Mouse (Mus musculus) kidney, adult 8-10 months (tissue): ENCODE measurements around the gene Kcne1.

Experiments
- DNase-seq, 2 experiments: peaks; one replicate each; pipeline ENCODE4 v3.0.0; 2022

The Kcne1 gene

GRCm38 (mm10) chr16:92359229-92359628 is at the start of gene Kcne1:
TSS of gene Kcne1 (minus strand) at chr16:92359468.
- DNase-seq = no peak

- DNase-seq = peak; percentile 71 to 84
Observed at GRCm38 (mm10) chr16:92407883-92408282, 48.6 kb upstream of the Kcne1 start.

DNA sequence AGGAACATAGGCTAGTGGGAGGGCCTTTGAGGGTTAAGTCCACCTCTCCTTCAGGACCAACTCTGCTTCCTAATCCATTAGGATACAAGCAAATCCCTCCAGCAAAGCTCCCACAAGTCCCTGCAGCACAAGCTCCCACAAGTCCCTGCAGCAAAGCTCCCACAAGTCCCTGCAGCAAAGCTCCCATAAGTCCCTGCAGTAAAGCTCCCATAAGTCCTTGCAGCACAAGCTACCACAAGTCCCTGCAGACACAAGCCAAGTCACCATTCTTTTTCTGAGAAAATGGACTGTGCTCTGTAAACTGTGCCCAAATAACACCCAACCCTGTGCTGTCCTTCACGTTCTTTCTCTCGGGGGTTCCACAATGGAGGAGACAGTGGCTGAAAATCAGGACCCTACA is 44.9 kb upstream of the Kcne1 start:
- DNase-seq = no peak

DNA sequence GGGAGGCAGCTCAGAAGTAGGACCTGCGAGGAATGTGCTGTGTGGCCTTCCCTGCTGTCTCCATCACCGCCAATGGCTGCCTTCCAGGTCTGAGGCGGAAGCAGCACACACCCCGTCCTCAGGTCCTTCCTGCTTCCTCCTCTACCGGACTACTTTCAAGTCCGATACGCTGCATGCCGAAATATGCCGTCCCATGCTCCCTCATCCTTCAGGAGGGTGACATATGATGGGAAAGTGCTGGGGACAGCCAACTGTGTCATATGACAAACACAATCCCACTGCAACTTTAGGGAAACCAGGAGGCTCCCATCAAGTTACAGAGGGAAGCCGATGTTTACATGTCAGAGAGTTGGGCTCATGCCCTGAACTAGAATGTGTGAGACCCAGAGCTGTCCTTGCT is 43.8 kb upstream of the Kcne1 start:
- DNase-seq = no peak

DNA sequence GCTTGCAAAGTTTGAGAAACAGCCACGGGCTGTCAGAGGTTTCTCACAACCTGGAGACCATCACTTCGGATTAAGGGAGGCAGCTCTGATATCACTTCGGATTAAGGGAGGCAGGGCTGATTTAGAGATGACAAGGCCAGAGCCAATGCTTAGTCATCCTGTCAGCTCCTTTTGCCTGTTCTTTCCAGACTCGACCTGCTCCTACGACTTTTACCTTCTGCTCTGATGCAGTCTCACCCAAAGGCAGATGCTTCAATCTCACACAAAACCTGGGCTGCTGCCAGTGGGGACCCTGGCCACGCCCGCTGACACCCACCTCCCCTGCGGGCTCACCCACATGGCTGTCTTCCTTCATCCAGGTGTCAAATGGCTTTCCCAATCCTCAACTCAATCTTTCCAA is 42.9 kb upstream of the Kcne1 start:
- DNase-seq = no peak

- no peak for DNase-seq
Observed at GRCm38 (mm10) chr16:92401206-92401605, 41.9 kb upstream of the Kcne1 start.

DNA sequence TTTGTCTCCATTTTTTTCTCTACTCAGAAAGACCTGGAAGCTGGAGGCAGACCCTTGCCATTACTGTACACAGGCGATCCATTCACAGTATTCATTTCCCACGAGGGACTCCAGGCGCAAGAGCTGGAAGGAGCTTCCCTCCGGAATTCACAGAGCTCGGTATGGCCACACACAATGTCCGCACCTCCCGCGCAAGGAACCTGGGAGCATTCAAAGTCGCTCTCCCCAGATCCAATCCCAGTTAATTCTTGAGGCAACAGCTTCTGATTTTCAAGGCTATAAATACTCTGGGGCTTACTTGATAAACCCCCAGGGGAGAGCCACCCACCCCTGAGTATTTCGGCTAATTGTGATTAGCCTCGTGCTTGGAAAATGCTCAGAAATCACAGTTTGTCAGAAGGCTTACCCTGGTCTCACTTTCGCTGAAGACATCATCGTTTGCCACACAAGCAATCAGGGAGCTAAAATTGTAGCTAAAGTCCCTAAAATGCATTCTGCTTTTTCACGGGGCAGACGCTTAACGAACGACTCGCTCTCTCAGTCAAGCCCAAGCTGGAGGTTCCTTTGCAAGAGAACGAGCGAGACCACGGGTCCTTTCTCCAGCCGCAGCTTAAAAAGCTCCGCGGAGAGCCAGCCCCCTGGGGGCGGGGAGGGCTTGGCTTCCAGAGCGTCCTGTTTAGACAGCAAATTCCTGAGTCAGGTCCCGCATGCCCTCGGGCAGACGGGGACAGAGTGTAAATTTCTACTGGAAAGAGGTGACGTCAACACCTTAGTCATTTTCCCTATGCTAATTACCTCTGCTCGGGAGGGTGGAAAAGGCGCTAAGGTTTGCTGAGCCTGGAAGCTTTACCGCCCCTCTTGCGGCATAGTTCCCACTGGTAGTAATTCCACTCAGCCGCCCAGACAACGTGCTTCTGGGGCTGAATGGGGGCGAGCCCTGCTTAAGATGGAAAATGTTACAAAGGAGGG is 40.5 kb upstream of the Kcne1 start:
- peak; percentile 96 for DNase-seq

GRCm38 (mm10) chr16:92398574-92399118 is 39.4 kb upstream of the Kcne1 start:
- no peak for DNase-seq

GRCm38 (mm10) chr16:92397745-92398573 is 38.7 kb upstream of the Kcne1 start:
- DNase-seq = peak; percentile 42 to 56

- no peak for DNase-seq
Observed at GRCm38 (mm10) chr16:92393732-92394131, 34.5 kb upstream of the Kcne1 start.

GRCm38 (mm10) chr16:92387692-92388091 is 28.4 kb upstream of the Kcne1 start:
- no peak for DNase-seq

DNA sequence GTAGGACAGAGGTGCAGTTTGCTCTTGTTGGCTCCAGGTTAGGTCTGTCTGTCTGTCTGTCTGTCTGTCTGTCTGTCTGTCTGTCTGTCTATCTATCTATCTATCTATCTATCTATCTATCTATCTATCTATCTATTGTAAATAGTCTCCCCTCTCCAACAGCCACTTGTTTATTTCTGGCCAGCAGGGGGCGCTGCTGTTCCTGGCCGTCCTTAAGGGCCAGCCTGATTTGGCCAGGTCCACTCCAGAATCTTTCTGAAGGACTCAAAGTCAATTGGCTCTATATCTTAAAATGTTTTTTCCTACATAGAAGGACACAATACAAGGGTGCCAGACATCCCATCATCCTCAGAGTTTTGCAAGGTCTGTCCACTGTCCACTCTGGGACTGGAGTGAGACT is 25.8 kb upstream of the Kcne1 start:
- peak in 1 of 2 experiments; percentile 79 for DNase-seq

DNA sequence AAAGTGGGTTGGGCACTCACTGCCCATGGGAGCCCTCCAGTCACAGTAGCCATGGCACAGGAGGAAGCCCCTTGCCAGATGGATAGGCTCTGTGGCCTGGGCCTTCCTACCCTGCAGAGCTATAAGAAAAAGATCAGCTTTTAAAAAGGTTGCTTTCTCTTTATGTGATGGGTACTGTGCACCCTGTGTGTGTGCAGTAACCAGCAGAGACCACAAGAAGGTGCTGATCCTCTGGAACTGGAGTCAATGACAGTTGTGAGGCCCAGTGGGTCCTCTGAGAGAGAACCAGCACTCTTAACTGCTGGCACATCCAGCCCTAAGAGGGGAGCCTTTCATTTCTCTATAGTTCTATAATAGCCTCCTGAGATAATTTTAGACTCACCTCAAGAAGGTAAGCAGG is 24.1 kb upstream of the Kcne1 start:
- no peak for DNase-seq

- no peak for DNase-seq
Observed at GRCm38 (mm10) chr16:92382508-92382907, 23.2 kb upstream of the Kcne1 start.

- DNase-seq = no peak
Observed at GRCm38 (mm10) chr16:92381092-92381491, 21.8 kb upstream of the Kcne1 start.

GRCm38 (mm10) chr16:92376976-92377375 is 17.7 kb upstream of the Kcne1 start:
- DNase-seq = no peak

DNA sequence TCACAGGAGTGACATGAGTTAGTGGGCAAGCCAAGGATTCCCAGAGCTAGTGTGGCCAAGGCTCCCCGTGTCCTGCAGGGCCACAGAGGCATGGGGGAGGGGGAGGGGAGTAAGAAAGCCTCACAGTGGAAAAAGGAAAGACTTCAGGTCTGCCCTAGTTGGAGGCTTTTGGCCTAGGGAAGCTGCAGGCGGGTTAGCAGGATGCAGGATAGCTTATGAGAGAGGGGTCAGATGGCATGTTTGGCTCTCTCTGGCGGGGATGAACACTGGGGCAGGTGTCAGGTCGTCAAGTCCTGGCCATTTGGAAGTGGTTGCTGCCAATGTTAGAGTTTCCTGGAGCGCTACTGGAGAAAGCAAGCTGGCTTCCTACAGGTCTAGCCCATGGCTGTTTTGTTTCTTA is 12.4 kb upstream of the Kcne1 start:
- no peak for DNase-seq

DNA sequence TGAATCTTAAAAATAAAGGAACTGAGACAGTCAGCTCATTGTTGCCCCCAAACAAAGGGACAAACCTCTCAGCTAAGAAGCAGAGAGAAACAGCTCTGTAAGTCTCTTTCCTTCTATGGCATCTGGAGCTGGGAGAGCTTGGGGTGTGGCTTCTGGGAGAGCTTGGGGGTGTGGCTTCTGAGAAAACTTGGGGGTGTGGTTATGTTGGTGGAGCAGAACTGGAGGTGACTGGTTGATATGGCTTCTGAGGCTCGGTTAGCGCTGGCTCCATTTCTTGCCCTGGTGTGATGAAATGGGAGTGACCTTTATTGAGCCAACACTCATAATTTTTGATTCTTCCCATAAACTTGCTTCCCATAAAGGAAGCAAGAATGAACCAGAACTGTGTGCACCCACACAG is 10.0 kb upstream of the Kcne1 start:
- DNase-seq = peak; percentile 45 to 55

DNA sequence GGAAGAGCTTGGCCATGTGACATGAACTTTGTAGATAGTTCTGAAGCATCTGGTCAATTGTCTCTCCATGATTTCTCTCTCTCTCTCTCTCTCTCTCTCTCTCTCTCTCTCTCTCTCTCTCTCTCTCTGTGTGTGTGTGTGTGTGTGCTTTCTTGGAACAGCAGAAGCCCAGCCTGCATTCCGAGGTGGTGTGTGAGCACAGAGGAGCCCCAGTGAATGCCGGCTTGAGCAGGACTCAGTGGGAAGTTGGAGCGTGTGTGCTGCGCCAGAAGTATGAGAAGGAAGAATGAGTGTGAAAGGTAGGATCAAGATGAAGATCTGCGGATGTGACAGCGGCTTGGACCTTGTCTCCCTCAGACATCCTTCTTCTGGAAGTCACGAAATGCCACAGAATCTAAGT is 6.2 kb upstream of the Kcne1 start:
- DNase-seq = no peak

GRCm38 (mm10) chr16:92360711-92361110 is 1.4 kb upstream of the Kcne1 start:
- DNase-seq = no peak

- no peak for DNase-seq
Observed at GRCm38 (mm10) chr16:92358734-92359133, 534 bp downstream of the Kcne1 start.

DNA sequence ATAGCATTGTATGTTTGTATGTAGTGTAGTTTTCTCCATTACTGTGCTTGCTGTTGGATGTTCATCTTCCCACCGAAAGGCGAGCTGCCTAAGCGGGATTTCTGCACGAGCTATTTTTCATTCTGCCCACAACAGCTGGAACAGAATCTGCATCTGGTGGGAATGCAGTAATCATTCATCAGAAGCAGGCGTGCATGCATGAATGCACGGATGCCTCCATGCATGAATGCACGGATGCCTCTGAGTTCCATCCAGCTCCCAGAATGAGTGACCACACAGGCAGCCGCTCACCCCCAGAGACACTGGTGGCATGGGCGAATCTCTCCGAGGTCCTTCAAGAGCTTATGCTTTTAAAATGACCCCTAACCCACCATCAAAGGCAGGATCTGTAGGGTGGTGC is 1.7 kb downstream of the Kcne1 start:
- peak in 1 of 2 experiments; percentile 34 for DNase-seq

GRCm38 (mm10) chr16:92357023-92357422 is 2.2 kb downstream of the Kcne1 start:
- DNase-seq = no peak
